Mouse (Mus musculus) kidney, adult 2 months (tissue): ENCODE data around the gene Olfr160. TPM values are rescaled to one million over a fixed set of nuclear protein-coding genes. Genes with fewer than 3 reads are reported as not detected.

Experiments used
- DNase-seq: peaks from one replicate; pipeline ENCODE4 v3.0.0; 2021
- H3K27ac ChIP-seq: fragments of 200-500 bp; 2 replicates; pipeline ENCODE4 v1.5.1; 2012; ENCODE audit warnings: low read depth, low read length, control low read depth, inconsistent platforms; ENCODE audit not compliant: insufficient read depth
- H3K27me3 ChIP-seq: fragments of 200-500 bp; replicated peaks from 2 replicates; pipeline ENCODE4 v1.6.1; 2012; ENCODE audit warnings: mild to moderate bottlenecking, moderate library complexity, low read length, inconsistent platforms; ENCODE audit not compliant: control insufficient read depth, insufficient read depth
- H3K36me3 ChIP-seq: fragments of 200-500 bp; 2 replicates; pipeline ENCODE4 v1.6.1; 2012; ENCODE audit warnings: mild to moderate bottlenecking, moderate library complexity, low read length, inconsistent platforms; ENCODE audit not compliant: control insufficient read depth, insufficient read depth
- H3K4me1 ChIP-seq: fragments of 200-500 bp; 2 replicates; pipeline ENCODE4 v1.6.1; 2011; ENCODE audit warnings: low read length; ENCODE audit not compliant: control insufficient read depth, insufficient read depth
- H3K4me3 ChIP-seq: fragments of 200-500 bp; 2 replicates; pipeline ENCODE4 v1.5.1; 2011; ENCODE audit warnings: mild to moderate bottlenecking, low read depth, low read length, control low read depth; ENCODE audit not compliant: insufficient read depth
- CTCF ChIP-seq: fragments of 200-500 bp; conservative IDR thresholded peaks from 2 replicates; pipeline ENCODE4 v1.5.1; 2011; ENCODE audit warnings: low read depth, mild to moderate bottlenecking, control low read depth, low read length, moderate library complexity, mixed read lengths; ENCODE audit not compliant: insufficient read depth, insufficient read length
- POLR2A ChIP-seq: fragments of 200-500 bp; IDR thresholded peaks from one replicate; pipeline ENCODE4 v1.6.1; 2011; ENCODE audit warnings: low read depth, low read length, control low read depth
- WGBS: fragments of 180-500 bp; shearing (Covaris S2); methylation state at CpG from one replicate; pipeline ENCODE4 v1.1.7; 2018; 5-methylcytosine and 5-hydroxymethylcytosine counted together
- polyA plus RNA-seq: library from polyadenylated mRNA; depleted of rRNA; stranded (reverse); fragments of >200 nt; gene quantifications from 2 replicates; pipeline ENCODE4 v1.2.3, GENCODE M21; 2012; rRNA removed

Gene Olfr160
- polyA plus RNA-seq, 1 experiment = not detected

- Histone ChIP-seq H3K27ac (no peak overlapping the region), H3K36me3 (no peaks in the 10 kb centered on the region), H3K4me3 (no peak overlapping the region), H3K4me1 (no peaks in the 10 kb centered on the region), H3K27me3 (no peaks in the 10 kb centered on the region)
- TF ChIP-seq POLR2A (no peak), CTCF (no peak)
- whole genome bisulfite sequencing = 28% methylated on average over 4 of the region's 4 CpGs
- no peak for DNase-seq
Observed at GRCm38 (mm10) chr9:37669678-37670077, 46.4 kb downstream of the Olfr160 start.

GRCm38 (mm10) chr9:37669115-37669514 lies 46.9 kb downstream of the Olfr160 start, which contains the start of gene Panx3:
Gene Panx3 (minus strand): TSS chr9:37669235.
- no peaks in the 10 kb centered on the region for H3K27me3 ChIP-seq
- DNase-seq = no peak
- WGBS = 56% methylated on average over 6 of the region's 6 CpGs
- H3K27ac ChIP-seq = no peak within 1 kb of the TSS
- H3K4me3 ChIP-seq = no peak within 1 kb of the TSS
- H3K36me3 ChIP-seq = no peaks in the 10 kb centered on the region
- TF ChIP-seq POLR2A = no peak
- TF ChIP-seq CTCF = no peak
- no peaks in the 10 kb centered on the region for H3K4me1 ChIP-seq

- no peak for DNase-seq
- TF ChIP-seq CTCF (no peak), POLR2A (no peak)
- Histone ChIP-seq H3K36me3 (no peaks in the 10 kb centered on the region), H3K27me3 (no peaks in the 10 kb centered on the region), H3K4me3 (no peak overlapping the region), H3K4me1 (no peaks in the 10 kb centered on the region), H3K27ac (no peak overlapping the region)
- 64% methylated on average over 7 of the region's 7 CpGs for WGBS
Observed at GRCm38 (mm10) chr9:37666045-37666444, 50.0 kb downstream of the Olfr160 start.

- Histone ChIP-seq H3K36me3 (no peaks in the 10 kb centered on the region), H3K27me3 (no peaks in the 10 kb centered on the region)
- 70% methylated on average over 2 of the region's 2 CpGs for WGBS
Observed at GRCm38 (mm10) chr9:37664604-37665003, 51.4 kb downstream of the Olfr160 start.

GRCm38 (mm10) chr9:37663210-37663609 lies 52.8 kb downstream of the Olfr160 start:
- DNase-seq = no peak
- no peak for TF ChIP-seq CTCF
- TF ChIP-seq POLR2A = no peak

More at GRCm38 (mm10) chr9:37664604-37665003, 51.4 kb downstream of the Olfr160 start:
- H3K27ac ChIP-seq = no peak overlapping the region
- no peak overlapping the region for H3K4me3 ChIP-seq
- no peak for DNase-seq
- TF ChIP-seq POLR2A = no peak
- no peak for TF ChIP-seq CTCF
- H3K4me1 ChIP-seq = no peaks in the 10 kb centered on the region

GRCm38 (mm10) chr9:37659413-37659812 lies 56.6 kb downstream of the Olfr160 start:
- no peak for DNase-seq

More at GRCm38 (mm10) chr9:37663210-37663609, 52.8 kb downstream of the Olfr160 start:
- H3K27ac ChIP-seq = no peak overlapping the region
- H3K36me3 ChIP-seq = no peaks in the 10 kb centered on the region
- no peaks in the 10 kb centered on the region for H3K27me3 ChIP-seq
- 82% methylated on average over 1 of the region's 1 CpGs for WGBS
- H3K4me1 ChIP-seq = no peaks in the 10 kb centered on the region
- no peak overlapping the region for H3K4me3 ChIP-seq

More at GRCm38 (mm10) chr9:37659413-37659812, 56.6 kb downstream of the Olfr160 start:
- Histone ChIP-seq H3K4me3 (no peak overlapping the region), H3K27ac (no peak overlapping the region), H3K4me1 (no peaks in the 10 kb centered on the region), H3K36me3 (no peaks in the 10 kb centered on the region; the same call in 1 of the 2 replicates), H3K27me3 (no peaks in the 10 kb centered on the region)
- 88% methylated on average over 6 of the region's 6 CpGs for WGBS
- TF ChIP-seq POLR2A (no peak), CTCF (no peak)

Other genes with a start within 250 kb of the Olfr160 start
- gene Msantd2, start 226.9 kb downstream of the Olfr160 start, polyA plus RNA-seq = 12.1 and 15.7 TPM in 2 replicates
- gene Esam, start 188.2 kb downstream of the Olfr160 start, polyA plus RNA-seq = 54.9 and 55.5 TPM in 2 replicates
- 7.6 and 9.1 TPM in 2 replicates for gene Vsig2, start 177.0 kb downstream of the Olfr160 start, polyA plus RNA-seq
- 4.7 and 7.7 TPM in 2 replicates for gene Nrgn, start 163.3 kb downstream of the Olfr160 start, polyA plus RNA-seq
- gene Siae, start 160.6 kb downstream of the Olfr160 start, polyA plus RNA-seq = 17.8 and 18.3 TPM in 2 replicates
- 3.1 and 3.5 TPM in 2 replicates for gene Spa17, start 102.5 kb downstream of the Olfr160 start, polyA plus RNA-seq
- gene Tbrg1, start 58.9 kb downstream of the Olfr160 start, polyA plus RNA-seq = 34.6 and 34.8 TPM in 2 replicates
- not detected in 2 replicates for gene Panx3, start 47.0 kb downstream of the Olfr160 start, polyA plus RNA-seq
- not detected in 2 replicates for gene Olfr874, start 28.9 kb upstream of the Olfr160 start, polyA plus RNA-seq
- not detected in 2 replicates for gene Olfr875, start 55.6 kb upstream of the Olfr160 start, polyA plus RNA-seq
- gene Olfr876, start 86.8 kb upstream of the Olfr160 start, polyA plus RNA-seq = not detected in 2 replicates
- gene Olfr877, start 138.0 kb upstream of the Olfr160 start, polyA plus RNA-seq = not detected in 2 replicates
- not detected in 2 replicates for gene Olfr145, start 180.5 kb upstream of the Olfr160 start, polyA plus RNA-seq
- not detected in 2 replicates for gene Olfr878, start 201.6 kb upstream of the Olfr160 start, polyA plus RNA-seq